Mouse (Mus musculus) thymus, postnatal 14 days (tissue): ENCODE results near the gene Pml.
A peak's percentile ranks its signal among the peaks of the same experiment; 100 is the strongest.
"Not testable (repeated sequence)": the region's sequence is repeated elsewhere in the genome, so short reads cannot be mapped to it uniquely, and the experiment has no call there.

ENCODE experiments used
- DNase-seq: peaks from one replicate; pipeline ENCODE4 v3.0.0; 2021

The Pml gene

GRCm38 (mm10) chr9:58249592-58250192, at the start of gene Pml:
Pml (minus strand) TSS chr9:58249786.
- peak; percentile 80 for DNase-seq

- no peak for DNase-seq
These were observed 48.4 kb upstream of the Pml start for GRCm38 (mm10) chr9:58297961-58298477.

DNA sequence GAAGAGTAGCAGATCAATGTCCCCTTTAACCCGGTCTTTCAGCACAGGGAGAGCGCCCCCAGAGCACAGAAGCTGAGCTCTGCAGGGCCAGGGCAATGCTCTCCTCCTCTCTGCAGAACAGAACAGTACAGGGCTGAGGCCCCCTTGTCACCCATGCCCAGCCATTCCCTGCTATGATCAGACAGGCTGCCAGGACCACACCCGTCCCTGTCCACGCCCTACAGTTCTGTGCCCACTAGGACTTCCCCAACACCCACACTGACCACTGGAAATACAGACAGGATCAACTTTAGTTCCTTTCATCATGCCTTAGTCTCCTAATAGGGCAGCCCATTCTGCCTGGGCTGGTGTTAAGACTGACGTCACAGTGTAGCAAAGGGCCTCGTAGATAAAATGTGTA, 47.5 kb upstream of the Pml start:
- DNase-seq = no peak

DNA sequence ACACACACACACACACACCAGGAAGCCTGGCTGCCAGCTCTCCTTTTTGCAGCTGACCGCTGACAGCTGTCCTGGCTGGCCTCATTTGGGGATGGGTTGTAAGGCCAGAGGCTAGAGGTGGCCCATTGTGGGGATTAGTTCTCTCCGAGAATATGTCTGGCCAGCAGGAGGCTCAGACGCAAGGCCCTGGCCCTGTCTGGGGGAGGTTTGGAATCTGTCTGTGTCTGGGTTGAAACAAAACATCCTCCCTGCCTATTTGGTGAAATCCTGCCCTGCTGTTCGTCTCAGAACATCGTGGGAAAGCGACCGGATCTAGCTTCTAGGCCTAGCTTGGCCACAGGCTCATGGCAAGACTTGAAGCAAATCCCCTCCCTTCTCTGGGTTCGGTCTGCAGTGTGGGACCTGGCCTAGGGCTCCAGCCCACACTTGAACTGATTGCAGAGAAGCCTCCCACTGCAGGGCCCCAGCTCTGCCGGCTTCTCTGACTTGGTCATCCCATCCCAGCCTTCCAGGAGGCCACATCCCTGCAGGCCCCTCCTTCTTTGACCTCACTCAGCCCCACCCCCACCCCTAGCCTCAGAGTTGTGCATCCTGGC, 46.3 kb upstream of the Pml start:
- DNase-seq = no peak

- no peak for DNase-seq
These were observed 45.8 kb upstream of the Pml start for GRCm38 (mm10) chr9:58295345-58295744.

GRCm38 (mm10) chr9:58294527-58294926, 44.9 kb upstream of the Pml start:
- no peak for DNase-seq

DNA sequence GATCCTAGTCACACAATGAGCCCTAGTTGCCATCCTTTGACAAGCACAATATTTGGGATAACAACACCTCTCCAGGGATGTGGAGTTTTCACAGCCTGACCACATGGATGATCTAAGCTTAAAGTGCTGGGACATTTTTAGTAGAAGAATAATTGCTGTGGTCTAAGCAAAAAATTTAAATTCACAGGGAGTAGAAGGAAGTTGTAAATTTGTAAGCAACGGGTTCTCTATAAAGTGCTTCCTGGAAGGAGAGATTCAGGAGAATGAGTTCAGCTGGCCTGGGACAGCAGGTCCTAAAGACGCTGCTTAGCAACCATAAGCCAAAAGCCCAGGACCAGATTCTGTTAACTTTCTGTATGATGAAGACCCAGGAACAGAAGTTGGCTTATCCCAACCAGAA, 40.3 kb upstream of the Pml start:
- no peak for DNase-seq

- no peak for DNase-seq
These were observed 39.5 kb upstream of the Pml start for GRCm38 (mm10) chr9:58289090-58289489.

DNA sequence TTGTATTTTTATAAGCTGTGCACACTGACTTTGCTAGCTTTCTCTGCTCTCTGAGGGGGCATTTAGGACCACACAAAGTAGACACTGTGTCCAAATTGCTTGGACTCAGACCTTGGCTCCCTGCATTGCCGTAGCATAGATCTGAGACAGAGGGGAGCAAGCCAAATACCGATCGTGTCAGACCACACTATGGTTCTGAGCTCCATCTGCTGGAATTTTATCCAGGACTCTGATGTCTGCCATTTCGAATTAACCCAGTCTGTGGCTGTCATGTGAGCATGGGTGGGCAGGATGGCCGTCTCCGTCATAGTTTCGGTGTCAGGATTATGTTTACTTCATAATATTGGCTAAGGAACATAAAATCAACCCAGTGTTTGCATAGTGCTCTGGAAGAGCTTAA, 33.8 kb upstream of the Pml start:
- DNase-seq = no peak

- DNase-seq = peak; percentile 61
These were observed 32.0 kb upstream of the Pml start for GRCm38 (mm10) chr9:58281597-58281996.

- peak; percentile 82 for DNase-seq
These were observed 30.9 kb upstream of the Pml start for GRCm38 (mm10) chr9:58280259-58281109.

GRCm38 (mm10) chr9:58279780-58280179, 30.2 kb upstream of the Pml start:
- no peak for DNase-seq

DNA sequence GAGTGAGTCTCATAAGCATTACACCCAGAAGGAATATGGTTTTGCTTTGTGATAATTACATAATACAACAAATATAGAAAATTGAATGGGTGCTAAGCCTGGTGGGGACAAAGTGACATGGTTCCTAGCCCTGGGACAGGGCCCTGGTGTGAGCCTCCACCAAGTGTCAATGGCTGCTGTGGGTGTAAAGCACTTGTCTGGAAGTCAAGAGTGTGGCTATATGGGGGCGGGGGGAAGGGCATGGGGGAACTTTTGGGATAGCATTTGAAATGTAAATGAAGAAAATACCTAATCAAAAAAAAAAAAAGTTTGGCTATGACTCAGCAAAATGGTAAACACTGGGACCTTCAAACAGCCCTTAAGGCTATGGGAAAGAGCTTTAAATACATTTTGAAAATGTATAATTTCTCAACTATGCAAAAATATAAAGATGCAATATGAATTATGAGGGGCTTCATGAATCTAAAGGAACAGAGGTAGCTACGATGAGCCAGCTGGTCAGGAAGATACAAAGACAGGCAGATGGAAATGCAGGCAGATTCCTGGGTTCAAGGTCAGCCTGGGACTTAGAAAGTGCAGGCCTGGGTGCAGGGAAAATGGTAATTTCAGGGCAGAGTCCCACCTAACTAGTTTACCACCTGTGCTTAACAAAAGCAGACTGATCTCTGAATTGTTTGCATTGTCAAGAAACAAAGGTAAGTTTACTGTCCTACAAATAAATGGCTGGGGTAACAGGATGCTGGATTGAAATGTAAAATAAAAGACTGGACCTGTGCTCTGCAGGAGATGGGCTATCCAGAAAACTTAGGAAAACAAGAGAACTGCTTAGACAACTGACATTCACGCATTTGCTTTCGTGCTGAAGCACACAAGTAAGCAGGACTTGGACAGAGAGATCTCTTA, 29.5 kb upstream of the Pml start:
- DNase-seq = no peak

DNA sequence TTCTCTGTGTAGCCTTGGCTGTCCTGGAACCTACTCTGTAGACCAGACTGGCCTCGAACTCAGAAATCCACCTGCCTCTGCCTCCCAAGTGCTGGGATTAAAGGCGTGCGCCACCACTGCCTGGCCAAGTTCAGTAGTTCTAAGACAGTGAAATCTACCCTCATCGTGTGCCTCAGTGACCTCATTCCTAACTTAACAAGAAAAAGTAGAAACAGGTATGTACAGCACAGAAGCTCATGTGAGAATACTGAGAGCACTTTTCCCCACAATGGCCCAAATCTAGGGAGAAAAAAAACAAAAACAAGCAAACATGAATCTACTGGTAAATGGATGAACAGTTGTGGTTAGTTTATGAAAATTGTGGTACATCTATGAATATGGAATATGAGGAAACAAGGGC, 28.7 kb upstream of the Pml start:
- no peak for DNase-seq

GRCm38 (mm10) chr9:58276346-58276745, 26.8 kb upstream of the Pml start:
- DNase-seq = no peak

- peak; percentile 32 for DNase-seq
These were observed 26.2 kb upstream of the Pml start for GRCm38 (mm10) chr9:58275797-58276196.

DNA sequence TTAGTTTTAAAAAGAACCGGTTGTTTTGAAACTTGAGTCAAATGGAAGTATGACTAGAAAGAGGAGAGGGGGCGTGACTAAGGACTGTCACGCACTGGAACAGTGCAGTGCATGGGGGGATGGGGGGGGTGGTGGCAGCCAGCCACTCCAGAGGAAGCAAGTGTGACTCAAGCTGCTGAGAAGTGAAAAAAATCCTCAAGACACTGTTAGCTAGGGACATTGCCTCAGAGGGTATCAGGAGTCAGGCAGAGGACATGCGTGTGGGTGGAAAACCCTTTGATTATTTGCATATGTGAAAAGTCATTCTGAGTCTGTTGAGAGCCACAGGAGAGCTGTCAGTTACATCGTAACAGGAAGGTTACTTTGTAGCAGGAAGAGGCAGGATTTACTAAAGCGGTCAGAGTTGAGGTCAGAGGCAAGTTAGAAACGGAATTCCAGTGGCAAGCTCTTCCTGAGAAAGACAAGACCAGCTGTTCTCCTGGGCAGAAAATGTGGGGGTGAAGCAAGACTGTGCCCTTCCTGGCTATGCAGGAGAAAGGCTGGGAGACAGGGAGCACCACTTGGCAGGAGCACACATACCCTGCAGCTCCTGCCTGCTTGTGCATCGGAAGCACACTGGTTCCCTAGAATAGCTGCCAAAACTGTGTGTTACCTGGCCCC, 25.7 kb upstream of the Pml start:
- no peak for DNase-seq

GRCm38 (mm10) chr9:58274626-58275025, 25.0 kb upstream of the Pml start:
- DNase-seq = no peak

DNA sequence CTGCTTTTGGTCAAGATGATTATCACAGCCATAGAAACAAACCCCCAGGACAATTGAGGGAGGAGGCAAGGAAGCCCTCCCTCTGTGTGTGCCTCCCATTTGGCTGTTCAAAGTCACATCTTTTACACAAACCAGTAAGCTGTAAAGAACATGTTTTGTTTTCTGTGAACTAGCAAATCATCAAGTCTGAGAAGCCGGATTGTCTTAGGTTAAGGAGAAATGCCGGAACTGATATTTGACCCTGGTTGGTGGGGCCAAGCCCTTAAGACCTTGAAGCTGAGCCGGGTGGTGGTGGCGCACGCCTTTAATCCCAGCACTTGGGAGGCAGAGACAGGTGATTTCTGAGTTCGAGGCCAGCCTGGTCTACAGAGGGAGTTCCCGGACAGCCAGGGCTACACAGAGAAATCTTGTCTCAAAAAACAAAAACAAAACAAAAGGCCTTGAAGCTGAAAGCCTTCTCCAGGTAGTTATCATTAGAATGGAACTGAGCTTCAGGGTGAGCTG, 24.6 kb upstream of the Pml start:
- no peak for DNase-seq

DNA sequence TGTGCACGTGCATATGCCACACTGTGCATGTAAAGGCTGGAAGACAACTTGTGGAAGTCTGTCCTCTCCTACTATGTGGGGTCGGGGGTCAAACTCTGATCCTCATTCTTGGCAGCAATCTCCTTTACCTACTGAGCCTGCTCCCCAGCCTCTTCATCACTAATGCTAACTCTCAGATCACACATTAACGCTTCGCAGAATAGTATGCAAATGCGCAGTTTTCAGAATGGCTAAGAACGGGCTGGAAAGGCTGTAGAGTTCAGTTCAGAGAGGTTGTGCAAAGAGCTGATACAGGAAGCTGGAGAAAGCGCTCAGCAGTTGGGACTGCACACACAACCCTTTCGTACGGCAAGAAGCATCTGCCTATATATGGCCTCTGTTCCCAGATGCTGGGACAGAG, 23.3 kb upstream of the Pml start:
- no peak for DNase-seq

- no peak for DNase-seq
These were observed 22.5 kb upstream of the Pml start for GRCm38 (mm10) chr9:58272068-58272541.

GRCm38 (mm10) chr9:58271551-58271950, 22.0 kb upstream of the Pml start:
- not testable (repeated sequence) for DNase-seq
